Mouse (Mus musculus) kidney, embryonic 15.5 days (tissue): ENCODE results near the gene Ino80e. TPM values are rescaled to one million over a fixed set of nuclear protein-coding genes. Genes with fewer than 3 reads are reported as not detected.

Source experiments
- ATAC-seq: fragments of 200-750 bp; cut with Nextera tagmentation; replicated peaks from 2 replicates; pipeline ENCODE4 v1.8.0; 2017; ENCODE audit warnings: moderate TSS enrichment; ENCODE audit not compliant: low FRiP score
- H3K27ac ChIP-seq: fragments of 300-500 bp; sonication (generic); 2 replicates; pipeline ENCODE4 v1.5.1; 2015; ENCODE audit warnings: mild to moderate bottlenecking, inconsistent platforms
- H3K27me3 ChIP-seq: fragments of 300-500 bp; sonication (generic); 2 replicates; pipeline ENCODE4 v1.6.1; 2015; ENCODE audit warnings: inconsistent platforms
- H3K36me3 ChIP-seq: fragments of 300-500 bp; sonication (generic); 2 replicates; pipeline ENCODE4 v1.6.1; 2015; ENCODE audit warnings: inconsistent platforms
- H3K4me1 ChIP-seq: fragments of 300-500 bp; sonication (generic); 2 replicates; pipeline ENCODE4 v1.6.1; 2015; ENCODE audit warnings: inconsistent platforms
- H3K4me2 ChIP-seq: fragments of 300-500 bp; sonication (generic); 2 replicates; pipeline ENCODE4 v1.6.1; 2015; ENCODE audit warnings: moderate library complexity, mild to moderate bottlenecking, inconsistent platforms
- H3K4me3 ChIP-seq: fragments of 300-500 bp; sonication (generic); replicated peaks from 2 replicates; pipeline ENCODE4 v1.5.1; 2015; ENCODE audit warnings: mild to moderate bottlenecking, inconsistent platforms
- H3K9ac ChIP-seq: fragments of 300-500 bp; sonication (generic); 2 replicates; pipeline ENCODE4 v1.6.1; 2015; ENCODE audit warnings: mild to moderate bottlenecking, inconsistent platforms
- H3K9me3 ChIP-seq: fragments of 300-500 bp; sonication (generic); replicated peaks from 2 replicates; pipeline ENCODE4 v1.6.1; 2016; ENCODE audit warnings: inconsistent platforms
- WGBS: fragments of 180-500 bp; shearing (Covaris S2); methylation state at CpG from one replicate; pipeline ENCODE4 v1.1.7; 2015; ENCODE audit warnings: mixed read lengths; 5-methylcytosine and 5-hydroxymethylcytosine counted together
- polyA plus RNA-seq: library from polyadenylated mRNA; unstranded; fragments of >200 nt; fragmentation: Nextera tagmentation; extraction: Ambion mirVana; gene quantifications from 2 replicates; pipeline ENCODE4 v1.2.1, GENCODE M21; 2015

Ino80e gene
- polyA plus RNA-seq, 1 experiment from 2014 or later, result 91.0 TPM

DNA sequence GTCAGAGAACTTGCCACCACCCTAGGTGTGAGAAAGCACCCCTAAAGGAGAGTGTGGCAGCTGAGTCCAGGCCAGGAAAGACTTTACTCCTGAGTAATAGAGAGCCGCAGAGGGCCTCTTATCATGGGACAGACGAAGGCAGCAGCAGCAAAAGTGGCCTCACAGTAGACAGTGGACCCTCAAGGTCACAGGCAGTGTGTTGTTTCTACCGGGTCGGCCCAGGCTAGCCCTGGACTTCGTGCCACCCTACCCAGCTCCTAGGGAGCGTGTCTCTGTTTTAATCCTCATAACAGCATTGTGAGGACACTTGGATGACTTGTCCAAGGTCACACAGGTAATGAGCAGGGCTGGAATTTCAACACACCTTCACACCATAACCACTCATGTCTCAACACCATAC lies 12.0 kb downstream of the Ino80e start:
- peaks cover 38% of the 10 kb centered on the region for H3K36me3 ChIP-seq
- H3K9ac ChIP-seq, result no peak overlapping the region
- WGBS, result 83% methylated on average over 6 of the region's 6 CpGs
- ATAC-seq, result no peak
- no peaks in the 10 kb centered on the region for H3K9me3 ChIP-seq
- H3K4me3 ChIP-seq, result no peak overlapping the region
- H3K27me3 ChIP-seq, result peaks cover 28% of the 10 kb centered on the region
- H3K27ac ChIP-seq, result no peak overlapping the region
- H3K4me1 ChIP-seq, result peaks cover 42% of the 10 kb centered on the region
- H3K4me2 ChIP-seq, result no peak overlapping the region

DNA sequence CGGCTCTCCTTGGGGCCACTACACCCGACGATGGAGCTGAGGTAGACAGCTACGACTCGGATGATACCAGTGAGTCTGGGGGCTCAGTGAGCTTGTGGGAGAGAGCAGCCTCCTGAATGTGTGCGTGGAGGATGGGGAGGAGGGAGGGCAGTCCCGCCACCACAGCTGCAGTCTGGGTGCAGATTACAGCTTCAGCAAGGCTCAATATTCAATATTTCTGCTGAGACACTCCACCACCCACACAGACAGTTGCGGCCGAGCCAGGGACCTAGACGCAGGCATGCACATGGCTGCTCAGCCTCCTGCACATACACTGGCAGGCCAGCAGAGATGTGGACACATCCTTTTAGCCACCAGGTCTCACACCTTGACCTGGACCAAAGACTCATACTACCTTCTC lies 13.4 kb downstream of the Ino80e start:
- H3K4me1 ChIP-seq, result peaks cover 42% of the 10 kb centered on the region
- no peaks in the 10 kb centered on the region for H3K9me3 ChIP-seq
- H3K9ac ChIP-seq, result peak overlapping the region; percentile 62; the same call in 1 of the 2 replicates
- no peak for ATAC-seq
- WGBS, result 21% methylated on average over 10 of the region's 10 CpGs
- H3K36me3 ChIP-seq, result peaks cover 25% of the 10 kb centered on the region
- H3K4me3 ChIP-seq, result peak overlapping the region; percentile 63
- H3K27ac ChIP-seq, result no peak overlapping the region
- peaks cover 28% of the 10 kb centered on the region for H3K27me3 ChIP-seq
- peak overlapping the region; percentile 99 for H3K4me2 ChIP-seq

DNA sequence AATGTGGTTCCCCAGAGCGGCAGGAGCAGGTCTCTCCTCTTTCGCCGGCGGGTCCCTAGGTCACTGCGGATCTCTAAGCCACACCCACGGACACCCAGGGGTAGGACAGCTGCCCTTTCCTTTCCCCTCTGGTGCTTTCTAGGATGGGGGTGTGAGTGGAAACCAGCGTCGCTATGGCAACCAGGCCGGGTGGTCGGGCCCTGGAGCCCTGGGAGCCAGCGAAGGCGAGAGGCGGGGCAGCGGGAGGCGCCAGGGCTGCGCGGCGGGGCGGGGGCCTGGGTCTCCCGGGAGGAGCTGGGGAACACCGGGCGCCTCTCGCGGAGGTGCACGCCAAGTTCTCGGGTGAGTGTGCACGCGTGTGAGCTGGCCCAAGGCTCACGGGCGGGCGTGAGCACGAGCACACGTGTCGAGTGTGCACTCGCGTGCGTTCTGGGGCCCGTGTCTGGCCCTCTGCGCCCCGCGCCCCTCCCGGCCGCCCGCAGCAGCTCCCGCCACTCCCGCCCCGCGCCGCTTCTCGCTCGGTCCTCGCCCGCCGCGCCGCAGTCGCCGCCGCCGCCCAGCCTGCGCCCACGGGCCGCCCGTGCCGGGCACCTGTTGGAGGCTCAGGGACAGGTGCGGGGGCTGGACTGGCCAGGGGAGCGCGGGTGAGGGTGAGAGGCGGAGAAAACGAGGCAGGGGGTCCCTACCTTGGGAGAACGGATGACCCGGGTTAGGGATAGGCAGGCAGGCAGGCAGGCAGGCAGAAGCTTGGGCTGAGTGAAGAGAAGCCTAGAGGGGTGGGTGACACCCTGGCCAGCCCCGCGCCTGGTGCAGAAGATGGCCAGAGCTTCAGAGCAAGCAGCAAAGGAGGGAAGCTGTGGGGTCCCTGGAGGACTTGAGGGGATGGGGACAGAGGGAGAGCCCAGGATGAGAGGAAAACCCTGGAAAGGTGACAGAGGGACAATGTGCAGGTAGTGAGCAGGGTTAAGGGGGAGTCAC lies 14.5 kb downstream of the Ino80e start:
- peaks cover 35% of the 10 kb centered on the region for H3K4me1 ChIP-seq
- no peaks in the 10 kb centered on the region for H3K9me3 ChIP-seq
- ATAC-seq, result peak; percentile 46
- 1% methylated on average over 70 of the region's 74 CpGs for WGBS
- peak overlapping the region; percentile 62 for H3K9ac ChIP-seq
- H3K27ac ChIP-seq, result no peak overlapping the region
- peak overlapping the region; percentile 63 for H3K4me3 ChIP-seq
- peak overlapping the region; percentile 99 for H3K4me2 ChIP-seq
- peaks cover 14% of the 10 kb centered on the region for H3K36me3 ChIP-seq
- peaks cover 28% of the 10 kb centered on the region for H3K27me3 ChIP-seq

DNA sequence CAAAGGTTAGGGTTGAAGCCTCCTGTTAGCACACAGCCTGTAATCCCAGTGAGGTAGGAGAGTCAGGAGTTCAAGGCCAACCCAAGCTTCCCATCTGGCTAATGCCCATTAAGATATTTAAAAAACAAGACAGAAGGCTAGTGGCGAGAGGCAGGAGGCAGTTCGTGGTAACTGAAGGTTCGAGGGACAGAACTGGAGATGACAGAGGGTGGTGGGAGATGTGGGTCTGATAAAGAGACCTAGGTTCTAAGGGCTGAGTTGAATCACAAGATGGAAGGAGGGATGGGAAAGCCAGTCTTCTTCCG lies 15.1 kb downstream of the Ino80e start, which contains the start of gene Doc2a:
Gene Doc2a, plus strand, starts transcription at position 301 of the 305 bp plus-strand sequence.
- H3K9me3 ChIP-seq, result no peaks in the 10 kb centered on the region
- peak within 1 kb of the TSS; percentile 63 for H3K4me3 ChIP-seq
- H3K27ac ChIP-seq, result no peak within 1 kb of the TSS
- H3K9ac ChIP-seq, result peak within 1 kb of the TSS; percentile 62
- H3K27me3 ChIP-seq, result peaks cover 28% of the 10 kb centered on the region
- peaks cover 8% of the 10 kb centered on the region; the same call in 1 of the 2 replicates for H3K36me3 ChIP-seq
- peak within 1 kb of the TSS; percentile 99 for H3K4me2 ChIP-seq
- no peak for ATAC-seq
- WGBS, result 35% methylated on average over 4 of the region's 4 CpGs
- peaks cover 35% of the 10 kb centered on the region for H3K4me1 ChIP-seq

DNA sequence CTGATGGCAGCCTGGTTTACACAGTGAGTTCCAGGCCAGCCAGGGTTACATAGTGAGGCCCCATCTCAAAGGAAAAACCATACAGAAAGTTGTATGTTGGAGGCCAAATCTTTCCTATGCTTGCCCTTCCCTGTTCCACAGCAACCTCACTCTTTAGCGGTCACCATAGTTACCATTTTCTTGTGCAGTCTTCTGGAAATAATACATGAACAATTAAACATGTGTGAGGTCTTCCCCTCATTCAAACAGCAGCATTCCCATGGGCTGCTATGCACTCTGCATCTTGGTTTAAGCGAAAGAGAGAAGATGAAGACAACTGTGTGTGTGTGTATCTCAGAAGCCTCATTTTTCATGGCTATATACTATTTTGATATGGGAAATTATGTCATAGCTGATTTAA lies 16.7 kb downstream of the Ino80e start:
- H3K36me3 ChIP-seq, result no peaks in the 10 kb centered on the region
- 92% methylated on average over 2 of the region's 2 CpGs for WGBS
- H3K27ac ChIP-seq, result no peak overlapping the region
- no peak overlapping the region for H3K4me3 ChIP-seq
- peaks cover 28% of the 10 kb centered on the region for H3K27me3 ChIP-seq
- 0 out of 2 replicates have a peak, but pooled peaks cover 4% of the 10 kb centered on the region for H3K9me3 ChIP-seq
- H3K9ac ChIP-seq, result no peak overlapping the region
- H3K4me1 ChIP-seq, result peaks cover 25% of the 10 kb centered on the region
- H3K4me2 ChIP-seq, result no peak overlapping the region
- no peak for ATAC-seq

DNA sequence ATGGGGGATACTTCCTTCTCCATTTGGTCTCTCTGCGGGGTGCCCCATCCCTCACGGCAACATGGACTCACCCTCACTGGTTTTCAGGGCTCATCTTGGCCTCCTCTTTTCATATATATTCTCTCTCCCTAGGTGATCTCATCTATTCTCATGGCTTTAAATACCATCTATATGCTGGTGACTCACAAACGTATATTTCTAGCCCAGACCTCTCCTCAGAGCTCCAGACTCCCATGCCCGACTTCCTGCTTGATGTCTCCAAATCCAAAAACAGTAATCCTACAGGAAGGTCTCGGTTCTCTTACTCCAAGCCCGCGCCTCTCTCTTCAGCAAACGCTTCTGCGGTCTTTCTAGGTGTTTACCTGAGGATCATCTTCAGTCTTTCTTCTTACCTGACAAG lies 18.9 kb downstream of the Ino80e start:
- no peak for ATAC-seq
- WGBS, result 81% methylated on average over 9 of the region's 9 CpGs

DNA sequence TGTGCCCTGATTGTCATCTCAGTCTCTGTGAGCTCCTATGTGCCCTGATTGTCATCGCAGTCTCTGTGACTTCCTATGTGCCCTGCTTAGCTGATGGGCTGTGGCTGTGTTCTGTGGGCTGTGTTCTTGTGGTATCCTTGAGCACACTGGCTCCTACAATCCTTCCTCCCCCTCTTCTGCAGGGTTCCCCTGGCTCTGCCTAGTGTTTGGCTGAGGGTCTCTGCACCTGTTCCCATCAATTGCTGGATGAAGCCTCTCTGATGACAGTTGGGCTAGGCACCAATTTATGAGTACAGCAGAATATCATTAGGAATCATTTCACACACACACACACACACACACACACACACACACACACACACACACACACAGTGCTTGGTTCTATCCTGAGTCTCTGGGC lies 28.9 kb downstream of the Ino80e start:
- Histone ChIP-seq H3K4me1 (peaks cover 28% of the 10 kb centered on the region), H3K9me3 (no peaks in the 10 kb centered on the region), H3K36me3 (no peaks in the 10 kb centered on the region), H3K27ac (no peak overlapping the region), H3K27me3 (peaks cover 21% of the 10 kb centered on the region), H3K4me3 (no peak overlapping the region), H3K4me2 (no peak overlapping the region), H3K9ac (no peak overlapping the region)
- no peak for ATAC-seq
- 93% methylated on average over 1 of the region's 1 CpGs for WGBS

More for the DNA sequence above, 18.9 kb downstream of the Ino80e start:
- H3K27ac ChIP-seq, result no peak overlapping the region
- H3K9me3 ChIP-seq, result 0 out of 2 replicates have a peak, but pooled peaks cover 4% of the 10 kb centered on the region
- H3K4me3 ChIP-seq, result no peak overlapping the region
- H3K4me2 ChIP-seq, result no peak overlapping the region
- peaks cover 13% of the 10 kb centered on the region for H3K4me1 ChIP-seq
- H3K9ac ChIP-seq, result no peak overlapping the region
- peaks cover 11% of the 10 kb centered on the region for H3K27me3 ChIP-seq
- no peaks in the 10 kb centered on the region for H3K36me3 ChIP-seq

DNA sequence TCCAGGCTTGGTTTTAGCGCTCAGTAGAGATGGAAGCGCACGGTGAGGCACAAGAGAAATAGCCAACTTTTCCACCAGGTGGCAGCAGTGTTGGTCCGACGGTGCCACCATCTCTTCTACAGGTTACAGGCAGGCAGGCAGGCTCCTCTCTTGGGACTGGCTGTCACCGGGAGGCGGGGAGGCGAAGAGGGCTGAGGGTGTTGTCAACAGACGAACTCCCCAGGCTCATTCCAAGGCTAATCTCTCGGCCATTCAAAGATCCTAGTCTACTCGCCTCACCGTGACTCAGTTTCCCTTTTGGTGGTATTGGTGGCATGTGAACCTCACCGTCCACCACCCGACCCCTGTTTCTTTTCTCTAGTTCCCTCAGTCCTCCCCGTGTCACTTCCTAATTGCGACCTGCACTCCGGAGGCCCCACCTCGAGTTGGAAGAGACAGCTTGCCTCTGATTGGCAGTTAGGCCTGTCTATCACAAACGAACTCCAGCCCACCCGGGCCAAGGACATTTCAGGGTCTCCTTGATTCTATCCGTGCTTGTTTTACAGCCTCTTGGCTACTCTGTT lies 30.1 kb downstream of the Ino80e start:
- Histone ChIP-seq H3K36me3 (no peaks in the 10 kb centered on the region), H3K9ac (0 out of 2 replicates have a peak overlapping the region, but pooled peaks have one; percentile 7), H3K27me3 (peaks cover 21% of the 10 kb centered on the region), H3K27ac (peak overlapping the region; percentile 56; the same call in 1 of the 2 replicates), H3K9me3 (no peaks in the 10 kb centered on the region), H3K4me3 (peak overlapping the region; percentile 42), H3K4me2 (peak overlapping the region; percentile 68), H3K4me1 (peaks cover 28% of the 10 kb centered on the region)
- peak; percentile 84 for ATAC-seq
- WGBS, result 2% methylated on average over 21 of the region's 21 CpGs

DNA sequence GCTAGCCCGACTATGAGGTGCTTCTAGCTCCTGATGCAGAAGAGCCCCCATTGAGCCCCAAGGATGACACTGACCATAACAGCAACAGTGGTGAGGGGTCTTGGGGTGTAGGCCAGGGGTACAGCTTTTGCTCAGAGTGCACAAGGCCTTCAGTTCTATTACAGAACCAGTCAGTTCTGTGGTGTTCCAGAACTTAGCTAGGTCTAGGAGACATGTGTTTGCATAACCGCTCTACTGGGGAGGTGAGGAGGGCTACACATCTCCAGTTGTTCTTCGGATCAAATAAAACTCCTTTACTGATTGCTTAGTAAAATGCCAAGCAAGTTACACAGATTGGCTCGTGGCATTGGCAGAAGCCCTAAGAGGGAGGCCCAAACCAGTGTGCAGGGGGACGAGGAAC lies 30.6 kb downstream of the Ino80e start, which contains the start of gene 4930451I11Rik:
Gene 4930451I11Rik, minus strand, starts transcription at position 101 of the 400 bp plus-strand sequence.
- Histone ChIP-seq H3K27me3 (peaks cover 21% of the 10 kb centered on the region), H3K4me2 (peak within 1 kb of the TSS; percentile 68), H3K4me1 (peaks cover 24% of the 10 kb centered on the region), H3K9ac (0 out of 2 replicates have a peak within 1 kb of the TSS, but pooled peaks have one; percentile 7), H3K27ac (peak within 1 kb of the TSS; percentile 56; the same call in 1 of the 2 replicates), H3K4me3 (peak within 1 kb of the TSS; percentile 42), H3K36me3 (no peaks in the 10 kb centered on the region), H3K9me3 (no peaks in the 10 kb centered on the region)
- ATAC-seq, result no peak
- 60% methylated on average over 5 of the region's 5 CpGs for WGBS

DNA sequence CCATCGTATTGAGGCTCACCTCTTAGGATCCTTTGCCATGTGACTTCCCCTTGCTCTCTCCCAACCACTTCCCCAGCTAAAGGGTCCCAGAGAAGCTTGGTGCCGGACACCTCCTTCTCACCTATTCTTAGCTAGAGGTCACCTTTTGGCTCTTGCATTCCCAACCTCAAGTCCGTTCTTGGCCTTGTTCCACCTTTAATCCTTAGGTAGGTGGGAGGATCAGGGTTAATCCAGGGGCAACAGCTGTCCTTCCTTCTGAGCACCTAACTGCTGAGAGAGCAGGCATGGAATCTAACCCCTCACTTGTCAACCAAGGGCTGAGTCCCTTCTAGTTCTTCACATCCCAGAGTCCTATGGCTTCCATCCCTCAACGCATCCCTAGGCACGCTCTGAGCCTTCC lies 36.2 kb downstream of the Ino80e start:
- H3K4me2 ChIP-seq, result no peak overlapping the region
- WGBS, result 73% methylated on average over 5 of the region's 5 CpGs
- H3K9ac ChIP-seq, result no peak overlapping the region
- H3K9me3 ChIP-seq, result no peaks in the 10 kb centered on the region
- H3K4me3 ChIP-seq, result no peak overlapping the region
- peaks cover 16% of the 10 kb centered on the region for H3K4me1 ChIP-seq
- no peak overlapping the region for H3K27ac ChIP-seq
- H3K27me3 ChIP-seq, result peaks cover 50% of the 10 kb centered on the region
- ATAC-seq, result no peak
- no peaks in the 10 kb centered on the region for H3K36me3 ChIP-seq

DNA sequence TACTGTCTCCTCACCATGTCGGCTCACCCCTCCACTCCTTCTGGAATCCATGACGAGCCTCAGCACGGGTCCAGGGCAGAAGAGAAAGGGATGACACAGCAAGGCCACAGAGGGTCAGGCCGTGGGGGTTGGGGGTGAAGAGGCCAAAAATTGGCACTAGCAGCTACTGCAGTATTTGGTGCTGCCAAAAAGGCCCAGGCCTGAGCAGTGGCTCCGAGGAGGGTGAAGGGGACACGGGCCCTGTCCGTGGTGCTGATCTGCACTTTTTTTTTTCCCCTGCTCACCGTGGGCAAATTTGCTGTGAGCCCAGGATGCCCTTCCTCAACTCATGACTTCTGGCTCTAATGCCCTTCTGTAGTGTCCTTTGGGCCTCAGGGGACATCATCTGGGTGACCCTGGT lies 36.8 kb downstream of the Ino80e start:
- Histone ChIP-seq H3K4me2 (no peak overlapping the region), H3K9ac (no peak overlapping the region)
- 31% methylated on average over 8 of the region's 8 CpGs for WGBS

DNA sequence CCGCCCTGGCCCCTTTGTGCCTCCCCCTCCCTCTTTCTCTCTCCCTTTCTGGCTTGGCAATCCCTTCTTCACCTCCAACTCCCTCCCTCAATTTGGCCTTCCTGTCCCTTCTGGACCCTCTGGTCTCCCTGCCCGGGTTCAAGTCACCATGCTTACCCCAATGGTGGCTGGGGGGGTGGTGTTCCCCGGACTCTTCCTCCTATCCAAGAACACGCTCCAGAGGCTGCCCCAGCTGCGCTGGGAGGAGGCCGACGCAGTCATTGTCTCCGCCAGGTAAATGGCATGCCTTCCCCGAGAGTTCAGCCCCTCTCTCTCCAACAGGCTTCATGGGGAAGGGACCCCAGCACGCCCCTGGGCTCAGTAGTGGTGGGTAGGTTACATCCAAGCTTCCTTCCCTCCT lies 38.2 kb downstream of the Ino80e start:
- H3K36me3 ChIP-seq, result no peaks in the 10 kb centered on the region
- ATAC-seq, result no peak
- 18% methylated on average over 10 of the region's 10 CpGs for WGBS

More for the DNA sequence above, 36.8 kb downstream of the Ino80e start:
- Histone ChIP-seq H3K9me3 (no peaks in the 10 kb centered on the region), H3K27me3 (peaks cover 45% of the 10 kb centered on the region), H3K36me3 (no peaks in the 10 kb centered on the region), H3K27ac (no peak overlapping the region), H3K4me1 (peaks cover 16% of the 10 kb centered on the region), H3K4me3 (no peak overlapping the region)
- no peak for ATAC-seq

More for the DNA sequence above, 38.2 kb downstream of the Ino80e start:
- Histone ChIP-seq H3K27me3 (peaks cover 36% of the 10 kb centered on the region), H3K27ac (no peak overlapping the region), H3K4me2 (no peak overlapping the region), H3K9ac (no peak overlapping the region), H3K4me3 (no peak overlapping the region), H3K4me1 (peaks cover 16% of the 10 kb centered on the region), H3K9me3 (no peaks in the 10 kb centered on the region)
